Mouse (Mus musculus) hindbrain, embryonic 14.5 days (tissue): ENCODE measurements around the gene Ndufaf2. TPM values are rescaled to one million over a fixed set of nuclear protein-coding genes. Genes with fewer than 3 reads are reported as not detected.

ENCODE experiments used
- ATAC-seq: fragments of 200-750 bp; cut with Nextera tagmentation; 2 replicates; pipeline ENCODE4 v1.8.0; 2017; ENCODE audit warnings: moderate number of reproducible peaks, mild to moderate bottlenecking, moderate TSS enrichment, moderate library complexity; ENCODE audit not compliant: low FRiP score
- DNase-seq: peaks from one replicate; pipeline ENCODE4 v3.0.0-alpha.2; 2015; ENCODE audit warnings: low spot score
- H3K27ac ChIP-seq: fragments of 300-500 bp; sonication (generic); 2 replicates; pipeline ENCODE4 v1.5.1; 2014; ENCODE audit warnings: mild to moderate bottlenecking, moderate library complexity
- H3K27me3 ChIP-seq: fragments of 300-500 bp; sonication (generic); 2 replicates; pipeline ENCODE4 v1.6.1; 2014; ENCODE audit warnings: mild to moderate bottlenecking, low read length, mixed read lengths; ENCODE audit not compliant: control insufficient read depth, insufficient read depth
- H3K36me3 ChIP-seq: fragments of 300-500 bp; sonication (generic); replicated peaks from 2 replicates; pipeline ENCODE4 v1.6.1; 2014; ENCODE audit not compliant: control insufficient read depth, insufficient read depth
- H3K4me1 ChIP-seq: fragments of 300-500 bp; sonication (generic); replicated peaks from 2 replicates; pipeline ENCODE4 v1.6.1; 2014; ENCODE audit warnings: antibody characterized with exemption, low read length, mixed read lengths; ENCODE audit not compliant: control insufficient read depth, insufficient read depth
- H3K4me2 ChIP-seq: fragments of 300-500 bp; sonication (generic); replicated peaks from 2 replicates; pipeline ENCODE4 v1.6.1; 2014; ENCODE audit warnings: mild to moderate bottlenecking, moderate library complexity
- H3K4me3 ChIP-seq: fragments of 300-500 bp; sonication (generic); replicated peaks from 2 replicates; pipeline ENCODE4 v1.5.1; 2014; ENCODE audit warnings: mild to moderate bottlenecking, low read length
- H3K9ac ChIP-seq: fragments of 300-500 bp; sonication (generic); 2 replicates; pipeline ENCODE4 v1.6.1; 2014
- H3K9me3 ChIP-seq: fragments of 300-500 bp; sonication (generic); 2 replicates; pipeline ENCODE4 v1.6.1; 2016; ENCODE audit warnings: low read length; ENCODE audit not compliant: control insufficient read depth
- WGBS: fragments of 180-500 bp; shearing (Covaris S2); extraction: QIAGEN DNeasy Blood & Tissue Kit; methylation state at CpG from one replicate; pipeline ENCODE4 v1.1.7; 2014; 5-methylcytosine and 5-hydroxymethylcytosine counted together
- polyA plus RNA-seq: library from polyadenylated mRNA; unstranded; fragments of >200 nt; fragmentation: Nextera tagmentation; extraction: Ambion mirVana; gene quantifications from 2 replicates; pipeline ENCODE4 v1.2.1, GENCODE M21; 2014

Ndufaf2 gene
- polyA plus RNA-seq, 1 experiment from 2014 or later = 68.5 TPM

DNA sequence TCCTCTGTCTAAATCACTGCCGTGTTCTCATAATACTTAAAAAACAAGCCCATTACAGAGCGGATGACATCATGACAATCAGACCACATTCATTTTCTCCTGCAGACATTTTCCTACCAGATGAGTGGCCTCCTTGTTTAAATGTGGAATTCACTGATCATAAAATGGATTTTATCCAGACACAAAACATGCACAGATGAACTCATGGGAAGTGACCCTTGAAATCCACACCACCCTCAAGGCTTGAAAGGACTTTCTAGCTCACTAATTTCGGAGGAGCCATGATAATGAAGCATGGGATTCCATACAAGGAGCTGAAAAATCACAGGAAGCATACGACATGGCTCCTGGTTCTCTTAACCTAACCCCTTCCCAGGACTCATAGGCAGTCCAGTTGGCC, 198.5 kb downstream of the Ndufaf2 start:
- peaks cover 24% of the 10 kb centered on the region for H3K4me1 ChIP-seq
- DNase-seq (no peak), ATAC-seq (no peak)
- H3K27ac ChIP-seq = no peak overlapping the region
- no peaks in the 10 kb centered on the region for H3K9me3 ChIP-seq
- no peaks in the 10 kb centered on the region for H3K36me3 ChIP-seq
- H3K27me3 ChIP-seq = no peaks in the 10 kb centered on the region
- no peak overlapping the region for H3K4me3 ChIP-seq
- WGBS = 75% methylated on average over 4 of the region's 4 CpGs
- H3K4me2 ChIP-seq = no peak overlapping the region
- no peak overlapping the region for H3K9ac ChIP-seq

DNA sequence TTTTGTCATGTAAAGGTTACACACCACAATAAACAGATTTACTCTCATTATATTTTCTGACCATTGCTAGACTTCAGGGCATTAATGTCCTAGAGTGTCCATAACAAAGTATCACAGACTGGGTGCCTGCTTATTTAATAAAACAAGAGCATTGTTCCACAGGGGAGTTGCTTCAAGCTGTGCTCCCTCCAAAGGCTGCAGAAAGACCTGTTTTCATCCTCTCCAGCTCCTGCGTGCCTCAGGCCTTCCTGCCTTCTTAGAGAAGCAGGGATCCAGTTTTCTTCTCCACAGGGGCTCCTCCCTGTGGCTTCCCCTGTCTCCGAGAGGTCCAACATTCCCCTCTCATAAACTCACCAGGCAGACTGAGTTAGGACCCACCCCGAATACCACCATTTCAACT, 202.2 kb downstream of the Ndufaf2 start:
- H3K9ac ChIP-seq = no peak overlapping the region
- no peak for ATAC-seq
- H3K4me1 ChIP-seq = peaks cover 20% of the 10 kb centered on the region
- no peaks in the 10 kb centered on the region for H3K27me3 ChIP-seq
- no peak overlapping the region for H3K27ac ChIP-seq
- no peak overlapping the region for H3K4me3 ChIP-seq
- 23% methylated on average over 3 of the region's 3 CpGs for WGBS
- H3K36me3 ChIP-seq = no peaks in the 10 kb centered on the region
- no peak for DNase-seq
- no peaks in the 10 kb centered on the region for H3K9me3 ChIP-seq
- no peak overlapping the region for H3K4me2 ChIP-seq

DNA sequence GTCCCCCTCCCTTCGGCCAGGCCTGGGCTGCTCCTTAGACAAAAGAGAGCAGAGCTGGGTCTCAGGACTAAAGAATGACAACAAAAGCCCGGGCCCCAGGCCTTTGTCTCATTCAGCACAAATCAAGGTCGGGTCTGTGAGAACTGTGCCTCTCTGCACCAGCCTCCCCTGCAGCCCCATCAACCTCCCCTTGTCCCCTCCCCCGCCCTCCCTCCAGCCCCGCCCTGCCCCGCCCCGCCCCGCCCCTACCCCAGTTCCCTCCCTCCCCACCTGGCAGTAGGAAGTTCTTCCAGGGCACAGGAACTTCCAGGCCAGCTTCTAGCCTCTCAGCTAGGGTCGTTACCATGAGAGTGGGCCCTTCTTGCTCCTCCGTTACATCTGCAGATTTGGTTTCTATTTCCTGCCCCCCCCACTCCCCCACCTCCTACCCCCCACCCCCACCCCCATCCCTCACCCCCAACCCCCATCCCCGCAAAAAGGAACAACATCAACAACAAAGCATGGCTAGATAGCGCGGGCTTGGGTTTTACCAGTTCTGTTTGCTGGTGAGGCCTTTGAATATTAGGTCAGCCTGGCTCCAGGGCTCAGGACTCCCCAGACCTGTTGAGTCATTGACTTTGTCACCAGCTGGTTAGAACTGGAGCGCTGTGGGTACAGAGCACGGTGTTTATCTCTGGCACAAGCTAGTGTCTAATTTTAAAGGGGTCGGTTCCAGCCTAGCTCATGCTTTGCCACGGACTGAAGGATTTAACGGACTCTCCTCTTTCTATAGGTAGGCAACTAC, 202.9 kb downstream of the Ndufaf2 start:
- WGBS = 8% methylated on average over 14 of the region's 18 CpGs
- Histone ChIP-seq H3K27ac (no peak overlapping the region; the same call in 1 of the 2 replicates), H3K4me3 (no peak overlapping the region), H3K27me3 (no peaks in the 10 kb centered on the region), H3K36me3 (no peaks in the 10 kb centered on the region), H3K4me1 (peaks cover 20% of the 10 kb centered on the region), H3K4me2 (no peak overlapping the region; the same call in 1 of the 2 replicates), H3K9me3 (no peaks in the 10 kb centered on the region), H3K9ac (no peak overlapping the region)
- no peak for DNase-seq
- peak; percentile 71; the same call in 1 of the 2 replicates for ATAC-seq

DNA sequence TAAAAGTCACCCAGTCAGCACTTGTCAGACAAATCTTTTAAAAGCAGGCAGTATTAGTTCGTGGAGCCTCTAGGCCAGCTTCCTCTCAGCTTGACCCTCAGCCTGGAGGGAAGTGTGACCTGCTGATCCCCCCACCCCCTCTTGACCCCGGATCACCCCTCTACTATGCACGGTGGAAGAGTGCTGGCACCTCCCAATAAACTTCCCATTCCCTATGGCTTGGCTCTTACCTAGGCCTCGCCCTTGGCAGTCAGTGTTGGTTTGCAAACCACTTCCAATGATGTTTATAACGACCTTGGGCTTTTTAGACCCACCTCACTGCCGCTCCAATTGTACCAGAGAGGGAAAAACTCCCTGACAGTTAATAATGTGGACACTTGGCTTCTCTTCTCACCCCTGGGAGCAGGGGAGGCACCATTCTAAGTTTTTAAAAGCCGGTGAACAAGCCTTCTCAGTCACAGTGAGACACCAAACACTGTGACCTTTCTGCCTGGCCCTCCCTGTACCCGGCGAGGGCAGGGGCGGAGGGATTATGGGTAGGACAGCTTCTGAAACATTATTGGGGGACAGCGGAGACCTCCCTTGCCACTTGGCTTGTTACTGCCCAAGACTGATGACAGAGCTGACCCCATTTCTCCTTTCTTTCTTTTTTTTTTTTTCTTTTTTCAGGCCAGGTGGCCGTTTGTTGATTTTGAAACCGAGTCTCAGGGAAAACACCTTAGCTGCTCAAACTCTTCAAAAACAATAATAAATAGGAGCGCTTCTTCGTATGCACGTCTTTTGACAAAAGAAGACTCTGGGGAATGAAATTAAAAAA, 203.8 kb downstream of the Ndufaf2 start:
- Histone ChIP-seq H3K4me2 (no peak overlapping the region; the same call in 1 of the 2 replicates), H3K27me3 (no peaks in the 10 kb centered on the region), H3K36me3 (no peaks in the 10 kb centered on the region), H3K9me3 (no peaks in the 10 kb centered on the region), H3K4me1 (peaks cover 20% of the 10 kb centered on the region), H3K27ac (no peak overlapping the region; the same call in 1 of the 2 replicates), H3K9ac (no peak overlapping the region), H3K4me3 (no peak overlapping the region)
- DNase-seq (no peak), ATAC-seq (no peak)
- 14% methylated on average over 16 of the region's 16 CpGs for WGBS

DNA sequence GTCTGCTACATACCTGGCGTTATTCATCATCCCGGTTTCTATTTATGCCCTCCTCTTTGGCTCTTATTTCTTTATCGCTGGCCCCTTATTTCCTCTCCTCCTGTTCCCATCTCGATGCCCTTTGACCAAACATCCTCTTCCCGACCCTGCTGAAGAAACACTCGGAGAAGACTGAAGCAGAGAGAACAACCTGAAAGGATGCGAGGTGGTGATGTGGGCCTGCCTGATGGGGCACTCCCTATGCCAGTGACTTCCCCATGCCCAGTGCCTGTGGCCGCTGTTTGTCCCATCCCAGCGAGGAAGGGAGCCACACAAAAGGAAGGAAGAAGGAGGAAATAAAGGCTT, 204.4 kb downstream of the Ndufaf2 start:
- Histone ChIP-seq H3K36me3 (no peaks in the 10 kb centered on the region), H3K9me3 (no peaks in the 10 kb centered on the region), H3K27me3 (no peaks in the 10 kb centered on the region), H3K4me2 (no peak overlapping the region), H3K27ac (no peak overlapping the region), H3K4me3 (no peak overlapping the region), H3K9ac (no peak overlapping the region), H3K4me1 (peaks cover 20% of the 10 kb centered on the region)
- ATAC-seq = no peak
- DNase-seq = no peak
- 24% methylated on average over 9 of the region's 9 CpGs for WGBS

Other genes with a start within 250 kb of the Ndufaf2 start
- 33.6 and 40.2 TPM in 2 replicates for gene Smim15, start 114.2 kb downstream of the Ndufaf2 start, polyA plus RNA-seq
- 30.8 and 31.5 TPM in 2 replicates for gene Ercc8, start 108 bp upstream of the Ndufaf2 start, polyA plus RNA-seq
- 2.5 and 3.0 TPM in 2 replicates for gene Elovl7, start 55.8 kb upstream of the Ndufaf2 start, polyA plus RNA-seq
- gene Depdc1b, start 157.7 kb upstream of the Ndufaf2 start, polyA plus RNA-seq = 2.2 and 2.6 TPM in 2 replicates